Mouse (Mus musculus): Measurements from ENCODE around the gene Gm37240. TPM values are rescaled to one million over a fixed set of nuclear protein-coding genes. Genes with fewer than 3 reads are reported as not detected.

Gm37240 gene
- total RNA-seq, 2 experiments from 2014 or later = 3.9 to 6.6 TPM

DNA sequence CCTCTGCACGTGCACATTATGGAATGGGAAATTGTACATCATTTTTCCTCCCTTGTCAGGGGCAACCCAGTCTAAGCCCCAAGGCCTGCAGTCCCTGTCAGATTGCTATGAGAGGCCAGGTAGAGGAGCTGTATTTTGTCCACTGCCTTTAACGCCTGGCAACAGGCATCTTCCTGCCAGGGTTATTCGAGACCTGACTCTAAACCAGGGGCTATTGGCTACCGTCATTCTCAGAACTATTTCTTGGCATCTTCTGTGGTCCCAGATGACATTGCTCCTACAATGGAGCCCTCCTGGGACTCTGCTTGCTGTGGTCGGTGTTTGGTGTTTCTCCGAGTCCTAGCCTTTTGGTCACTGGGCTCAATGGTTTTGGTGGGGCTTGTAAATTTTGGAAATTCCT is 762.4 kb downstream of the Gm37240 start:
- DNase-seq = no peak

DNA sequence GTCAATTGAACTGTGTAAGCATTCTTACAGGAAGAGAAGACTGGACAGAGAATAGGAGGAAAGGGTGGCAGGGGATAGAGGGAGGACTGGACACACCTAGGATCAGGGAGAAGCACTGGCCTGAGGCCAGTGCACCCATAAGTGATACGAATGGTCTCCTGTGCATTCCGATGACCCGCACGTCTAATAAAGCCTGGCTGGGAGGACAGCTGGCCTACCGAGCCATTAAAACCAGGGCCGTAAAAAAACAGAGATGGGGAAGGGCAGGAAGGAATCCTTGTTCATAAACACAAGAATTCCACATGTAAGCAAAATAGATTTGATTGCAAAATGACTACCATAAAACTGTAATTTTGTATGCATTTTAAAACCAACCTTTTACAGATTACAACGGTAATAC is 762.9 kb downstream of the Gm37240 start:
- no peak for DNase-seq

DNA sequence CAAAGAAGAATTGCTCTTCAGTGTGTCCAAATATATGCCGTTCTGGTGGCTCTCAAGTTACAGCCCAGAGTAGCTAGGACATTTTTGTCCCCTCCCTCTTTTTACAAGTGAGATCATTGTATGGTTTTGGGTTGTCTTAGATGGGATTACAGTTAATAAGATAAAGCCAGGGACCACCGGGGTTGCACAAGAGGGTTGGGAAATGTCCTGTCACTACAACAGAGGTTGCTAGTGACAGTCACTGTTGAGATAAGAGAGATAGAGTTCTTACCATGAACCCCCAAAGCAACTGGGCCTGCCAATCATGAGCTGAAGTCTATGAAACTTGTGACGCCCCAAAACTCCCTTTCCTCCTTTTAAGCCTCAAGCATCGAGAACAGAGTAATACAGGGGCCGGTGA is 769.6 kb downstream of the Gm37240 start:
- no peak for DNase-seq

DNA sequence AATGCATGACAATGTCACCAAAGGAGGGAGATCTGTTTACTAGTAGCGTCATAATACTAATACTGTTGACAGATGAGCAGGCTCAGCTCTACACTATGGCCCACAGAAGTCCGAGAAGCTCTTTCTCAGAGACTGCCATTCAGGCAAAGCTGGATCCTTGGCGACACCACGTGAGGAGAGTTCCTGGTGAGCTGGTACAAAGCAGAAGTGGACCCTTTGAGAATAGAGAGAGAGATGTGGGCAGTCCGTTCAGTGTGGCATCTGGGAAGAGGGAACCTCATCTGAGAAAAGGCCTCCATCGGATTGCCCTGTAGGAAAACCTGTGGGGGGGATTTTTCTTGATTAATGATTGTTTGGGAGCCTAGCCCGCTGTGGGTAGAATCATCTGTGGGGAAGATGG is 770.3 kb downstream of the Gm37240 start:
- DNase-seq = no peak

DNA sequence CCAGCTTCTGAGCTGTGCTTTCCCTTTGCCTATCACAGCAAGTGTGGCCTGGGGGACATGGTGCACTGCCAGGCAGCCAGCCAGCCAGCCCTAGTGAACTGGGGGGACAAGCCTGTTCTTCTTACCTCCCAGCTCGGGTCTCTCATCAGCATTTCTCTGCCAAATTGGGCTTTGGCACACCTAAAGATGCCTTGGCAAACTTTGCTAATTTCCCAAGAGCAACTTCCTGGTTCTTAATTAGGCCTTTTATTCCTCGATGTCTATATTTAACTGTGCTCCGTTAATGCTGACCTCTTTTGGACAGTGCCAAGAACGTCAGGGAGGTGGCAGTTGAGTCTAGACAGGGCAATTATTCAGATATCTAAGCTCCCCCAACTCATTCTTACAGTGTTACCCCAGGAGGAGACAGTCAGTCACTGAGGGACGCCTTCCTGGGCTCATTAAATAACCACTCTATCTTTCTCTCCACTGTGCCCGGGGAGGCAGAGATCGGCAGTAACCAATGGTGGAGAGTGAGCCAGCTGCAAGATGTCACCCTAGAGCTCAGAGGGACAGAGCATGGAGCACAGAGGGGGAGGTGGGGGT is 771.3 kb downstream of the Gm37240 start:
- no peak for DNase-seq

DNA sequence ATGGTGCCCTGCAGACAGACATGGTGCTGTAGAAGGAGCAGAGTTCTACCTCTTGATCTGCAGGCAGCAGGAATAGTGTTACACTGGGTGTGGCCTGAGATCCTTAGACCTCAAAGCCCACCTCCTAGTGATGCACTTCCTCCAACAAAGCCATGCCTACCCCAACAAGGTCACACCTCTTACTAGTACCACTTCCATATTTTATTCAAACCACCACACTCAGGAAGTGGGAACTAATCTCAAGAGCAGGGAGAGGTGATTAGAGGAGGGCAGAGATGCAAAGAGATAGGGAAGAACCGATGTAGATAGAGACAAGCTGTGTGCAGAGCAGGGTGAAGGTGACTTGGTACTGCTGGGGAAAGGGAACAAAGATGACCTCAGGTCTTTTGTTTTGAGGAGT is 773.8 kb downstream of the Gm37240 start:
- no peak for DNase-seq

DNA sequence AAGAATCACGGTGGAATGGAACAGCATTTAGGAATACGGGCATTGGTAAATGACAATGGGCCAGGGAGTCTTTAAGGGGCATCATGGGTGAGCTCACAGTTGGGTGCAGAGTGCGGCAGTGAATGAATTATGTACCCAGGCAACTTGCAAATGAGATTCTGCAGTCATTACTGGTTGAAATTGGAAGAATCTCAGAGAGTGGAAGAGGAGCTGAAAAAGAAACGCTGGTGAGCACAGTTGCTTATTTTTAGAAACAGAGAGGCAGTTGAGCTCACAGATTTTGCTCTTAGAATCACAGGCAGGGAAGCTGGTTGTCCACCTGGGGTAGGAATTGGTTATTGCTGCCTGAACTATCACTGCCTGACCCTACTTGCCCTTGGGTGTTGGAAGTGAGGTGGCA is 776.6 kb downstream of the Gm37240 start:
- no peak for DNase-seq

DNA sequence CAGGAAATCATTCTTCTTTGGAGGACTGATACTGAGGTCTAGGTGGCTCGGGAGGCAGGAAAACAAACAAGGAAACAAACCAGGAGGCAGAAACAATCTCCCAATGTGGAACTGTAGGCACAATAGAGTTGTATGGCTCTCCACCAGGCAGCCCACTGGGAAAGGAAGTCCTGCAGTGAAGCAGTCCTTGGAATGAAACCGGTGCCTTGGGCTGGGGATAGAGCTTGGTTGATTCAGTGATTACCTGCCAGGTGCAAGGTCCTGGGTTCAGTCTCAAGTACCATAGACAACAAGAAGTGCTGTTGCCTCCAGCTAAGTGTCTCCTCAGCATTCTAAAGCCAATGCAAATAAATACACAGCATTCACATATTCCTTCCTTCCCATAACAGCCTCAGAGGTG is 778.1 kb downstream of the Gm37240 start:
- no peak for DNase-seq

DNA sequence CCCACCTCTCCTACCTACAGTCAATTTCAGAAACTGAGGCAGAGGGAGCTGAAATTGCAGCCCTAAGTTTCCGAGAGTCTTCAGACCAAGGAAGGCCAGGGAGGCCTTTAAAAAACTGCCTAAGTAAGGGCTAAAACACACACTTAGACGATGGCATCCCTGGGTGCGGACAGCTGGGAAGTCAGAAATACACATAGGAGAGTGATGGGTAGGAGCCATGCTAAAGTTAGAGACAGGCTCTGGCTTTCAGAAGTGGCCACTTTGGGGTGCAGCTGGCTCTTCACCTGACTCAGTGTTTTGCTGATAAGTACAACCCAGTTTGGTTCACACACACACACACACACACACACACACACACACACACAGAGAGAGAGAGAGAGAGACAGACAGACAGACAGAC is 778.9 kb downstream of the Gm37240 start:
- no peak for DNase-seq

DNA sequence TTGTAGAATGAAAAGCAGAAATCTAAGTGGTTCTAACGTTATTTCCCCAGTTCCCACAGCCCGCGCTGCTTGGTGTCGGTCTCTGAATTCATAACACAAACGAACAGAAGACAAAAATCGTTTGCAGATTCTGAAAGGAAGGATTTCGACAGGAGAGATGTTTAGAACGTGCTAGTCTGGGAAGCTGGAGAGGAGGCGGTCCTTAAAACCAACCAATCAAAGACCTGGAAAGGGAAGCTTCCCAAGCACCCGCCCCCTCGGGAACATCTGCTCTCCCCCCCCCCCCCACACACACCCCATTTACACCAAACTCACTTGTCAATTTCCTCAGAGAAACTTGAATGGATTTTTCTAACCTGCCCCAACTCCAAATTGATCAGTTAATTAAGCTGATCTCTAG is 780.4 kb downstream of the Gm37240 start:
- DNase-seq = no peak

DNA sequence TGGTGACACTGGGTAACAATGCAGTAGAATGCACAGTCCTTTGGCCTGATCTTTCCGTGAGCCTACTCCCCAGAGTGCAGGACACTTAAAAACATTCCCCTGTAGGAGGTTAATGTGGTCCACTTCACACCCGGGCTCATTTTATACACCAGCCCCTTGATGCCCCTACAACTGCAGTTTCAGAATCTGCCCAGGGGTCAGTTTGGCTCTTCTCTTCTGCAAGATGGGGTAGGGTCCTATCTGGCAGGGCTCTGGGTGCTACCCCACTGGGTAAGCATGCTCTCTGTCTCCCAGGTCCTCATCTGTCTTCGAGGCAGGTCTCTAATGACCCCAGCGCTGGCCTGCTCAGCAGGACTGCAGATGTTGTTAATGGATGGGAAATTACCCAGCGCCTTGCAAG is 783.0 kb downstream of the Gm37240 start:
- no peak for DNase-seq

DNA sequence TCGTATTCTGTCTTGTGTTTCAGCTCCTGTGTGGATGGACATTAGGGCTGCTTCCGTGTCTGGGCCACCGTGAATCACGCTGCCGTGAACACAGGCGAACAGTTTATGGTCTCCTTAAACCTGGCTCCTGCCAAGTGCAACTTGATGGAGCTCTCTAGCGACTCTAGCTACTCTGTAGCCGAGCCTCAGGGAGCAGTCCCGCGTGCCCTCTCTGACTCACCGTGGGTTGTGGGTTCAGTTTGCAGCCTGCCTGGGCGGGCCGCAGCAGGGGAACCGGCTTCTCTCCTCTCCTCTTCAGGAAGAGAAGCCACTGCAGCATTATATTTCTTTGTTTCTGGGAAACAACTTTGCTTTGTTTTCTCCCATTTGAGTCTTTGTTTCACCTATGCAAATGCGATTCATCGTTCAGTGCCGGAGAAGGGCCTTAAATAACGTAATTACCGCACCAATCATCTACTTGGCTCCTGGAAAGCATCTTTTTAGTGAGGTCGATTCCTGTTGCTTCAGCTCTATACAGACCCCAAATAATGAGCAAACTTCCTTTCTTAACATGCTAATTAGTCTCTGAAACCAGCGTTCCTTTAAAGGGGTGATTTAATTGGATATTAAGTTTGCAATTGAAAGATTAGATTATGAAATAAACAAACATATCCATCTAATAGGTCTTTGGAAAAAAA is 806.3 kb downstream of the Gm37240 start:
- DNase-seq = no peak

DNA sequence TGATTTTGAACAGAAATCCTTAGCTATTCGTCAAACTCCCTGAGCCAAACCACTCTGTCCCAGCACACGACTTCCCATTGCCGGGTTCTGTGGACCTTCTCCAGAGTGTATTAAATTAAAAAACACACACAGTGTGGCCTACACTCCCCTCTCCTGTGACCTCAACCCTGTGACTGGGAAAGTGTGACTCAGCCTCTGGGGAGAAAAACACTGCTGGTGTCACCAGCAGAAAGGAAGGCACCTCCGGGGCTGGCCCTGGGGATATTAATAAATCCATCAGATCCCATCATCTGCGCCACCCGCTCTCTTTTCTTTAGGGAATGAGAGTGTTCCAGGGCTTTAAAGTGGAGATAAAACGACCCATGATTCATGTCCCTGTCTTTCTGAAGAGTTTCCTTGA is 823.2 kb downstream of the Gm37240 start:
- peak; percentile 60 for DNase-seq

DNA sequence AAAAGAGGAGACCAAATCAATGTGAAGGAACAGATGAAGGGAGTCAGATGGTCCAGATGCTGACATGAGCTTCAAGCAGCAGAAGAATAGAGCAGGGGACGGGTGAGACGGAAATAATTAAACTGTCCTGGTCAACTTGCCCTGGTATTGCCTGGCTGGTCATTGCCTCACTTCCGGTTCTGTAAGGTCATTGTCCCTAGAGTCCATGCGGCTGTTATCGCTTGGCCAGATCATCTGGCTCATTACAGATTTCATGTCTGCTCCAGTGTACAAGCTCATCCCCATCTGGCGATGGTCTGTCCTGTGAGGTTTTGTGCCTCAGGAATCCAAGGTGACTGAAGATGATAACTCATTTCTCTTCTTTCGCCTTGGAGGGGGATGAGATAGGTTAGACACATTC is 827.2 kb downstream of the Gm37240 start:
- DNase-seq = no peak

DNA sequence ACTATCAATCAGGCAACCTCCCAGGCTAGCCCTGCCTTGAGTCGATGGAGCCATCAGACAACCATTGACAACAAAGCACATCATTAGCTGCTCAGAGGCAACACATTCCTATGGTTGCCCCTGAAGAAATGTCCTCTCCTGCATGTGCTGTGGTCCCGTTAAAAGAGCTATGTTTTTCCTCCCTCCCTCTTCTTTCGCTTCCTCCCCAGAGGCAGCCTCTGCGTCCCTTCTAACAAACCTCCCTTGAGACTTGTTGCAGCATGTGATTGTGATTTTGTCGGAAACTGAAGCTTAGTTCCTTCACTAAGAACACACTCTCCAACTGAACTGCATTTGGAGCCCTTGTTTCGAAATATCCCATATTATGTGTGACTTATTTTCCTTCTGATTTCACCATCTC is 830.1 kb downstream of the Gm37240 start:
- no peak for DNase-seq

DNA sequence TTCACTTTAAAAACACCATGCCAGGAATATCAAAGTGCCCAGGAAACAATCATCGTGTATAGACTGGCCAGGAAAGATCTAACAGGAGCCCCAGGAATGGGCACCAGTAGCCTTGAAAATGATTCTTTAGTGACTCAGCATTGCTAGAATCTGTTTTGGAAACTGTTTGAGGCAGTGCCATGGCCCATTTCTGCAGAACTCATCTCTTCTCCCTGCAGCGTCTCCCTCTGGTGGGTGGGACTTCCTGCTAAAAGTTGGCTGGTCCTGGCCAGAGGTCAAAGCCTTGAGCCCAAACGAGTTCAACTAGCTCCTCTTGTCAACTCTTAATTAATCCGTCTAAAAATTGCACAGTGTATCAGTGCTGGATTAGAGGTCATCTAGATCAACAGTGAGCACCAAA is 833.8 kb downstream of the Gm37240 start:
- peak; percentile 37 for DNase-seq

DNA sequence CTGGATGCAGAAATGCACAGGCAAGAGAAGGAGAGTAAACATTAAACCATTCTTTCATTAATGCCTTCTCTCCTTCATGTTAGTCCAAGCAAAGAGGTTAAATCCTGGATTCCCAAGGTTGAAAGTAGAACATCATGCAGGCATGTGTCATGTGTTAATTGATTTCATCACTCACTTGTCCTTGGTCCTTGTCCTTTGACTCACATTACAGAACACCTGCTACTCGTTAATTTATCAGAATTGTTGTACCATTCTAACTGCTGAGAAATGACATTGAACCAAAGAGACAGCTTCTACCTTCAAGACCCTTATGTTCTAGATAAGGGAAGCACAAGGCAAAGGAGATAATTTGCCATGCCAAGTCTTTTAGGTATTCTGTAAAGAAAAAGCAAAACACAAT is 835.1 kb downstream of the Gm37240 start:
- DNase-seq = no peak

DNA sequence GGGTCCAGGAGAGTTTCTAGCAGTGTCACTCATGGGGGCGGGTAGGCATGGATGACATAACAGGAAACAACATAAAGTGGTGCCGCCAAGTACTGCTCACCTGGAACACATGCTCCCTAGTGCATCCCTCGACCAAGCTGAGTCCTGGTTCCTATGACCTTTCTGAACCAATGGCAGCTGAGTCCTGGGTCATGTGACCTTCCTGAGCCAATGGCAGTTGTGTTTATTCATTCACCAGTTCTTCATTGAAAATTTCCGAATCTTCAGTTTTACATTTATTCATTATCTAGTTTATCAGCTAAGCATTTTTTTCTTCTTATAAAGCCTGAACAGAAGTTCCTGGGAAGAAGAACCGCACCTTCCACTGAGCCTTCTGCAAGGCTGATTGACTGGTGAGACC is 838.7 kb downstream of the Gm37240 start:
- no peak for DNase-seq

DNA sequence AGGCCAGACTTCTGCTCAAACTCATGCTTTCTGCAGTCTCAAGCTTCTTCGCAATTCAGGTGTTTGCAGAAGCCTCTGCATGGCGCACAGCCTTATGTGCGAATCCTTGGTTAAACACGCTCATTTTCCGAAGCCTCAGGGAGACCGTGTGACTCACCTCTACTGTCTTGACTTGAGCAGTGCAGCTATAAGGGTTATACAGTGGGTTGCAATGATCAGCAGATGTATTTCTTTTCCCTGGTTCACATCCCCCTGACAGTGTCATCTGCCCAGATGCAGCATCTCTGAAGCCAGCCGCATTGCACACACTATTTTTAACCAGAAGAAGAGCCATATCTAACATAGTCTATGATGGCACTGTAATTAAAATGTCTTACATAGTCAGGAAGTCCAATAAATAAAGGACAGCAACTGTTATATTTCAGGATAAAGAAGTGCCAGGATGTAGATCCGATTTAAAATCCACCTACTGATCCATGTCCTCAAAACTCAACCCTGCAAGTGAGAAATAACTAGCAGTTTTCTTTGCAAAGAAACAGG is 843.6 kb downstream of the Gm37240 start:
- DNase-seq = no peak

DNA sequence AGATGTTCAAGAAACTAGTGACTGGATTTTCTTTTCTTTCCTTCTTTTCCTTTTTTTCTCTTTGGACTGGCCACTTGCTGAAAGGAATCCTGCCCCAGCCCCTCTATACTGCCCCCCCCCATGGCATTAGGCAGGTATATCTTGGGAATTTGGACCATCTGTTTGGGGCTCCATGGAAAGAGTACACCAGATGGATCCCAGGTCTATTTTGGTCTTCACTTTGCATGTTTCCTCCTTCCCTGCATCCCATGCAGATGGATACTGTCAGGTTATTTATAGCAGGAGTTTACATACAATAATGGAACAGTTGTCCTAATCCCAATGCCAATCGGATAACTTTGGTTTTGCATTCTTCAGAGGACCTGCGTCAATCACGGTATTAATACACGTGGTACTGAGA is 845.2 kb downstream of the Gm37240 start:
- DNase-seq = no peak

DNA sequence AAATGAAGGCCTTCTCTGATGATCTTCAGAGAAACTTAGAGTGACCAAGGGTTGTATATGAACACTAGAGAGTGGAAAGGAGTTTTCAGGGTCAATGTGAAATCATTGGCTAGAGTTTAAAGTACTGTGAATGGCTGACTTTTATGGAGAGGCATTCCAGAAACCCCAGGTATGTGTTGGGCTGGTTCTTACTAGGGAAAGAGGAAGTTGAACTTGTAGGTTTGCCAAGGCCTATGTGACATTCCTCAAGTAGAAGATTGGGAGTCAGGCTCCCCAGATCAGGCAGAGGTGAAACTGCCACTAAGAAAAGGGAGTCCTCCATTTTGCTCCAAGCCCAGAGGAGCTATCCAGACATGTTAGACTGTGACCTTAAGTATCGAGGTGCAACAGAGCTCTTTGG is 858.2 kb downstream of the Gm37240 start:
- DNase-seq = no peak

DNA sequence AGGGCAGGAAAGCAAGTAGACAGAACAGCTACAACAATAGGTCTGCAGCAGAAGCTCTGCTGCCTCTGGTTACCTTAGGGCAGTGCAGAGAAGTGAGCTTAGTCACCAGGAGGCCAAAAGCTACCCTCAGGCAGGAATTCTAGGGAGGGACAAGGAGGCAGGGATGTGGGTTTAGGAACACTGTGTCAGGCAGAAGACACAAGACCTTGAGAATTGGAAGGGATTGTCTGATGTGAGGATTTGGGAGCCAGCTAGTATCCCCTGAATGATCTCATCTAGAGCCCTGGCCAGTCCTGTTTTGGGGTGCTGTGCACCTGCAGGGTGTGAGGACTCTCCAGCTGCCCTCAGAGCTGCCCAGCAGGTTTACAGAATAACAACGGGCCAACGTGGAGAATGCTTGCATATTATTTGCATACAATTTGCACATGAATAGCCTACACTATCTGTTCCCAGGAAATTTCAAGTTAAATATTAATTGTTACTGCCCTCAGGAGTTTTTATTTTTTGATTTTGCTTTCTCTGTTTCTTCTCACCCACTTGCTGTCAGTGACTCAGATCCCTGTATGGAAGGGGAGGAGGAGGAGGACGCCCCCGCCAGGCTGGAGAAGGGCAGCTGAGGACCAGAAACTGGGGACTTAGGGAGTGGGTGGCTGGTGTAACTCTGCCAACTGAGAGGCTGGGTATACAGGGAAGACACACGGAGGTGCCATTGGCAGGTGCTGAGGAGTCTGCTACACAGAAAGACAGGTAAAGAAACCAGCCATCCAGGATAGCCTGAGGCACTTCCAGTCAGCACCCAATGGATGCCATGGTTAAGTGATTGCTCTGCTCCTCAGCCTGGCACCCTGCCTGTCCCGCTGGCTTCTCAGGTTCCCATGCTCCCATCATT is 862.3 kb downstream of the Gm37240 start:
- no peak for DNase-seq

DNA sequence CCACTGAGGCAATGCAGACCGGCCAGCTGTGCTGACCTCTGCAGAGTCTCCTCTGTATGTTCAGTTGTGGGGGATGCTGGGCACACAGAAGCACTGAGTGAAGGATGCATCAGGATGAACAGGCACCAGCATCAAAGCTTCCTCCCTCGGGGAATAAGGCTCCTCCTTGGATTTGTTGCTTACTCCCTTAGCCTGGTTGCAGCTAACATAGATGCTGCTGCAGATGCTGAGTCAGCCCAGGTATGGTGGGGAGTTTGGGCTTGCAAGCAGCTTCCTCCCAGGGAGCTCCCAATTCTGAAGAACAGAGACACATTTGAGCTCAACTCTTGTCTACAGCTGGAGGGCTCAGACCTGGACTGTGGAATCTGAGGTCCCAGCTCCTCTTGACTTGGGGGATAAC is 863.1 kb downstream of the Gm37240 start:
- DNase-seq = no peak
